Mouse (Mus musculus) hindbrain, embryonic 14.5 days (tissue): ENCODE measurements around the gene Zeb2. TPM values are rescaled to one million over a fixed set of nuclear protein-coding genes. Genes with fewer than 3 reads are reported as not detected.

Source experiments
- microRNA-seq: library from miRNA; unstranded; fragments of <30 nt; microRNA quantifications from one replicate; pipeline ENCODE4, GENCODE M21; 2016
- polyA plus RNA-seq: library from polyadenylated mRNA; unstranded; fragments of >200 nt; fragmentation: Nextera tagmentation; extraction: Ambion mirVana; gene quantifications from 2 replicates; pipeline ENCODE4 v1.2.1, GENCODE M21; 2014

Zeb2 gene
- polyA plus RNA-seq, 1 experiment from 2014 or later = 38.8 TPM

Small RNAs within 50 kb of the gene (microRNA-seq; reads per million reads assigned to microRNA genes)
- not detected for gene Mir5129

Other genes with a start within 250 kb of the Zeb2 start
- gene Gtdc1, start 189.7 kb downstream of the Zeb2 start, polyA plus RNA-seq = 23.0 and 23.7 TPM in 2 replicates